ENCODE assay signal across 1 mouse cellular context in the genomic region with DNA sequence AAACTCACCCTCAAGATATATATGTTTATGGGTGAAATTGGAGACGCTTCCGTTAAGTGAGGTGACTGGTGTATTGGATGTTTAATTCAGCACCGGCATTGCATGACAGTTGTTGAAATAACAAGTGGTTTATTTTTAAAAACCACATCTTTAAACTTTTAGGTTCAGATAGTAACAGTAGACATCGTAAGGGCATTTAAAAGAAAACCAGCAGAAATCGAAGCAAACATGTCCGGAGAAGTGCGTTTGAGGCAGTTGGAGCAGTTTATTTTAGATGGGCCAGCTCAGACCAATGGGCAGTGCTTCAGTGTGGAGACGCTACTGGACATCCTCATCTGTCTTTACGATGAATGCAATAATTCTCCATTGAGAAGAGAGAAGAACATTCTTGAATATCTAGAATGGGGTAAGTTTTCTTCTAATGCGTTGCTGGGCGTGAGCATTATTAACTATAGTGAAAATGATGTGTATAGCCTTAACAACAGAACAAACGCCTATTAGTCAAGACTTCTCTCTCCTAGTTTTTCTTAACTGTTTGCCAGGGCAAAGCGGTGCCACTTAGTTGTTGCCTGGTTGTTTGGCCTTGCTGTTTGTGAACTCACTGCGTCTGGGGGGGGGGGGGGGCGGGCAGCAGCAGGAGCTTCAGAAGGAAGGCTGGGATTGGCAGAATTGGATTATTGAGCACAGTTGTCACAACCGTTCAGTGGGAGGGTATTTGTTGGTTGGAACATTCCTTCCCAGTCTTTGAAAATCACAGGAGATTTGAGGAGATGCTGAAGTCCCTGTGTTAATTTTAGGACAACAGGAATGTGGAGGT.
TF ChIP-seq lines count a peak whose summit lies in the region.

No protein-coding gene starts in this region.

TF ChIP-seq in MEL, 35 proteins besides CTCF, POLR2A, EP300 and RAD21 (continued from another document):
- TF ChIP-seq HCFC1 (IDR thresholded peaks at IDR 0.05; ENCODE audit: low read depth, low read length) (no peak), ZNF384 (IDR thresholded peaks at IDR 0.05; ENCODE audit: low read depth, low read length) (no peak), MYC (IDR thresholded peaks at IDR 0.05; ENCODE audit: low read depth, low read length) (no peak), POLR2AphosphoS2 (IDR thresholded peaks at IDR 0.05; ENCODE audit: low read length) (no peak), MAFK (IDR thresholded peaks at IDR 0.05; ENCODE audit: borderline replicate concordance, low read depth, low read length) (no peak), ETS1 (IDR thresholded peaks at IDR 0.05; ENCODE audit: low read depth, low read length) (0 out of 2 replicates have a peak, but pooled peaks have one; percentile 16), RCOR1 (IDR thresholded peaks at IDR 0.05; ENCODE audit: low read depth, low read length) (no peak), ELF1 (IDR thresholded peaks at IDR 0.05; ENCODE audit: low read depth, low read length) (no peak), ZC3H11A (IDR thresholded peaks at IDR 0.05; ENCODE audit: low read depth, low read length) (no peak), TAL1 (IDR thresholded peaks at IDR 0.05; ENCODE audit: low read length) (no peak), BHLHE40 (IDR thresholded peaks at IDR 0.05; ENCODE audit: borderline replicate concordance, low read depth, low read length) (no peak), ZMIZ1 (IDR thresholded peaks at IDR 0.05; ENCODE audit: low read depth, low read length) (no peak), USF1 (IDR thresholded peaks at IDR 0.05; ENCODE audit: low read depth, low read length) (no peak), SMC3 (IDR thresholded peaks at IDR 0.05; ENCODE audit: low read depth, low read length) (no peak), ZKSCAN1 (IDR thresholded peaks at IDR 0.05; ENCODE audit: low read depth, low read length) (no peak), NELFE (IDR thresholded peaks at IDR 0.05; ENCODE audit: low read depth, low read length) (no peak), USF2 (IDR thresholded peaks at IDR 0.05; ENCODE audit: borderline replicate concordance in 1 of 2, insufficient read depth in 1 of 2, low read depth in 1 of 2, low read length in 2 of 2) (no peak), MYB (IDR thresholded peaks at IDR 0.05; ENCODE audit: low read depth, low read length) (0 out of 2 replicates have a peak, but pooled peaks have one; percentile 49), CHD1 (IDR thresholded peaks at IDR 0.05; ENCODE audit: low read depth, low read length) (peak; percentile 86; the same call in 1 of the 2 replicates), MAX (IDR thresholded peaks at IDR 0.05; ENCODE audit: low read length) (no peak)
TF ChIP-seq in MEL: peak in this region for 5.
